Mouse (Mus musculus) brain, embryonic 18.5 days (tissue): Measurements from ENCODE around the gene Elovl6.

Experiments used
- DNase-seq: peaks from one replicate; pipeline ENCODE4 v3.0.0-alpha.2; 2012; ENCODE audit warnings: low read depth, low spot score

Gene Elovl6

GRCm38 (mm10) chr3:129605487-129605886, 73.3 kb downstream of the Elovl6 start:
- DNase-seq, result no peak

- no peak for DNase-seq
These were observed 73.8 kb downstream of the Elovl6 start for GRCm38 (mm10) chr3:129605934-129606333.

GRCm38 (mm10) chr3:129611626-129612025, 79.5 kb downstream of the Elovl6 start:
- DNase-seq, result no peak

- DNase-seq, result no peak
These were observed 80.3 kb downstream of the Elovl6 start for GRCm38 (mm10) chr3:129612311-129613097.

GRCm38 (mm10) chr3:129613756-129614155, 81.6 kb downstream of the Elovl6 start:
- DNase-seq, result no peak

GRCm38 (mm10) chr3:129614216-129614615, 82.1 kb downstream of the Elovl6 start:
- no peak for DNase-seq

GRCm38 (mm10) chr3:129617450-129617849, 85.3 kb downstream of the Elovl6 start:
- no peak for DNase-seq

GRCm38 (mm10) chr3:129619194-129619775, 87.1 kb downstream of the Elovl6 start:
- no peak for DNase-seq

GRCm38 (mm10) chr3:129620802-129621201, 88.6 kb downstream of the Elovl6 start:
- DNase-seq, result no peak

GRCm38 (mm10) chr3:129621255-129621654, 89.1 kb downstream of the Elovl6 start:
- DNase-seq, result no peak

GRCm38 (mm10) chr3:129622120-129622519, 90.0 kb downstream of the Elovl6 start:
- DNase-seq, result no peak

- DNase-seq, result no peak
These were observed 90.5 kb downstream of the Elovl6 start for GRCm38 (mm10) chr3:129622705-129623104.

GRCm38 (mm10) chr3:129624193-129624805, 92.1 kb downstream of the Elovl6 start:
- DNase-seq, result no peak

- DNase-seq, result no peak
These were observed 95.1 kb downstream of the Elovl6 start for GRCm38 (mm10) chr3:129627281-129627680.

GRCm38 (mm10) chr3:129631018-129631417, 98.9 kb downstream of the Elovl6 start:
- DNase-seq, result no peak

- DNase-seq, result no peak
These were observed 99.7 kb downstream of the Elovl6 start for GRCm38 (mm10) chr3:129631857-129632256.

GRCm38 (mm10) chr3:129633518-129633917, 101.4 kb downstream of the Elovl6 start:
- DNase-seq, result no peak

GRCm38 (mm10) chr3:129634260-129634901, 102.2 kb downstream of the Elovl6 start:
- no peak for DNase-seq

- no peak for DNase-seq
These were observed 105.3 kb downstream of the Elovl6 start for GRCm38 (mm10) chr3:129637446-129637845.

- DNase-seq, result no peak
These were observed 107.5 kb downstream of the Elovl6 start for GRCm38 (mm10) chr3:129639701-129640100.

- no peak for DNase-seq
These were observed 108.3 kb downstream of the Elovl6 start for GRCm38 (mm10) chr3:129640211-129641000.
